33 mouse cellular contexts compared by ENCODE assay signal in the genomic region with DNA sequence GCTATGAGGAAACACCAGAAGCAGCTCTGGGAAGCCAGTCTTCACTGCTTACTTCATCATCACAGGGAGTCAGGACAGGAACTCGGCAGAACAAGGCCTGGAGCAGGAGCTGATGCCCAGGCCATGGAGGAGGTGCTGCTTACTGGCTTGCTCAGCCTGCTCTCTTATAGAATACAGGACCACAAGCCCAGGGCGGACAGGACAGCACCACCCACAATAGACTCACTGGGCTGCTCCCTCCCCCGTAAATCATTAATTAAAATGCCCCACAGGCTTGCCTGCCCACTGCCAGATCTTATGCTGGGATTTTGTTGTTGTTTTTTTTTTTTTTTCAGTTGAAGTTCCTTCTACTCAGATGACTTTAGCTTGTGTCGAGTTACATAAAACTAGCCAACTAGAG. TPM values are rescaled to one million over a fixed set of nuclear protein-coding genes. Genes with fewer than 3 reads are reported as not detected.
DNase-seq lines count a peak whose midpoint lies in the region; ATAC-seq and TF ChIP-seq lines count a peak whose summit lies in the region.
"Had no signal": no experiment of that assay in that cellular context is flagged by ENCODE, and none has a peak within 500 bp of the region (broad histone marks: within the 10 kb centered on the region; RNA-seq: fewer than 3 reads in every experiment).

No protein-coding gene starts in this region.

- 54% methylated on average over 4 of the region's 4 CpGs for WGBS in liver, embryonic 12.5 days (ENCODE audit: insufficient replicate concordance)

- no peaks in the 10 kb centered on the region for H3K36me3 ChIP-seq in liver, embryonic 12.5 days
- H3K36me3 ChIP-seq: embryonic facial prominence, embryonic 15.5 days; G1E; heart, embryonic 13.5 days; hindbrain, embryonic 12.5 days; limb, embryonic 15.5 days; lung, embryonic 15.5 days; midbrain, embryonic 10.5 days; neural tube, embryonic 13.5 days; stomach, embryonic 15.5 days had no signal

- peak overlapping the region; percentile 40; the same call in 1 of the 2 replicates for H3K27ac ChIP-seq in liver, embryonic 12.5 days
- H3K27ac ChIP-seq in gastrocnemius, adult 2 months, result no peak overlapping the region
- H3K27ac ChIP-seq: embryonic facial prominence, embryonic 15.5 days; heart, adult 2 months; heart, embryonic 13.5 days; hindbrain, embryonic 12.5 days; limb, embryonic 15.5 days; lung, embryonic 15.5 days; midbrain, embryonic 10.5 days; neural tube, embryonic 13.5 days; stomach, embryonic 15.5 days had no signal

- H3K4me2 ChIP-seq in liver, embryonic 12.5 days, result no peak overlapping the region
- H3K4me2 ChIP-seq: embryonic facial prominence, embryonic 15.5 days; heart, embryonic 13.5 days; hindbrain, embryonic 12.5 days; limb, embryonic 15.5 days; lung, embryonic 15.5 days; neural tube, embryonic 13.5 days; stomach, embryonic 15.5 days had no signal

- H3K4me1 ChIP-seq in liver, embryonic 12.5 days, result peaks cover 38% of the 10 kb centered on the region

- intact Hi-C loops in gastrocnemius, adult 2 months (cut with DNase I), result no loop called here

- H3K4me3 ChIP-seq in liver, embryonic 12.5 days, result no peak overlapping the region
- H3K4me3 ChIP-seq in gastrocnemius, adult 2 months, result no peak overlapping the region
- H3K4me3 ChIP-seq: embryonic facial prominence, embryonic 15.5 days; heart, adult 2 months; heart, embryonic 13.5 days; hindbrain, embryonic 12.5 days; limb, embryonic 15.5 days; lung, embryonic 15.5 days; midbrain, embryonic 10.5 days; myocyte; neural tube, embryonic 13.5 days; stomach, embryonic 15.5 days had no signal

- no peak for TF ChIP-seq CTCF in gastrocnemius, adult 2 months (IDR thresholded peaks at IDR 0.05)

- no peak for DNase-seq in liver
- peak; percentile 85 for DNase-seq in kidney, adult 9 months
- peak; percentile 70 to 88 for DNase-seq in kidney, postnatal 36 days
- no peak for DNase-seq in layer of hippocampus, adult 9-11 months
- DNase-seq in spleen, postnatal 10 days (ENCODE audit: low spot score in 2 of 2), result no peak
- DNase-seq in gastrocnemius, adult 2 months, result no peak
- DNase-seq: adrenal gland, postnatal 36 days; cerebellum, adult 11 months; cerebellum, adult 9-11 months; gastrocnemius, postnatal 25 days; heart, adult 2 months; heart, postnatal 14 days; left cerebral cortex, postnatal 4 days; lung, postnatal 4 days; right cerebral cortex, adult 18-20 months; right cerebral cortex, postnatal 4 days; thymus, postnatal 25 days had no signal

- H3K27me3 ChIP-seq in liver, embryonic 12.5 days (replicated peaks), result no peaks in the 10 kb centered on the region
- H3K27me3 ChIP-seq: CH12.LX; embryonic facial prominence, embryonic 15.5 days; heart, embryonic 13.5 days; hindbrain, embryonic 12.5 days; limb, embryonic 15.5 days; lung, embryonic 15.5 days; neural tube, embryonic 13.5 days; Patski; stomach, embryonic 15.5 days had no signal

- H3K9ac ChIP-seq in liver, embryonic 12.5 days, result no peak overlapping the region
- H3K9ac ChIP-seq: embryonic facial prominence, embryonic 15.5 days; heart, embryonic 13.5 days; hindbrain, embryonic 12.5 days; limb, embryonic 15.5 days; lung, embryonic 15.5 days; neural tube, embryonic 13.5 days; stomach, embryonic 15.5 days had no signal

- ATAC-seq in liver, embryonic 12.5 days, result no peak
- peak; percentile 40 for ATAC-seq in megakaryocyte progenitor cell, adult 5-6 weeks (replicated peaks; ENCODE audit: poor library complexity)
- ATAC-seq: forebrain, embryonic 16.5 days; midbrain, embryonic 16.5 days; Patski had no signal

- H3K9me3 ChIP-seq in liver, embryonic 12.5 days (replicated peaks), result no peaks in the 10 kb centered on the region
- H3K9me3 ChIP-seq: embryonic facial prominence, embryonic 15.5 days; G1E; heart, embryonic 13.5 days; hindbrain, embryonic 12.5 days; limb, embryonic 15.5 days; lung, embryonic 15.5 days; midbrain, embryonic 10.5 days; neural tube, embryonic 13.5 days; stomach, embryonic 15.5 days had no signal

RNA-seq across cellular contexts. Expression of a gene that starts 15.5 kb away (rescaled TPM):
- polyA plus RNA-seq in liver, embryonic 12.5 days (2016; fragmentation: Nextera tagmentation; extraction: Ambion mirVana), result 9.5 and 10.0 TPM in 2 replicates
- 1.2 and 1.8 TPM in 2 replicates for total RNA-seq in megakaryocyte progenitor cell, adult 5-6 weeks (2015)
- total RNA-seq in megakaryocyte progenitor cell, adult 5-6 weeks (2017), result 3.5 and 3.9 TPM in 2 replicates
- total RNA-seq in gastrocnemius, adult 2 months (2021), result 1 to 10 TPM; 2.0 to 3.6 TPM

RNA-seq across cellular contexts. Expression of a gene that starts 23.1 kb away (rescaled TPM):
- polyA plus RNA-seq in liver, embryonic 12.5 days (2016; fragmentation: Nextera tagmentation; extraction: Ambion mirVana), result 5.2 and 5.7 TPM in 2 replicates
- 74.3 and 76.3 TPM in 2 replicates for total RNA-seq in megakaryocyte progenitor cell, adult 5-6 weeks (2015)
- 17.3 and 36.5 TPM in 2 replicates for total RNA-seq in megakaryocyte progenitor cell, adult 5-6 weeks (2017)
- 1 to 10 TPM; 4.2 to 5.7 TPM for total RNA-seq in gastrocnemius, adult 2 months (2021)
- total RNA-seq: G1E had no signal

RNA-seq across cellular contexts. Expression of a gene that starts 31.7 kb away (rescaled TPM):
- polyA plus RNA-seq in liver, embryonic 12.5 days (2016; fragmentation: Nextera tagmentation; extraction: Ambion mirVana), result 2.4 and 3.0 TPM in 2 replicates
- 10.7 and 13.0 TPM in 2 replicates for total RNA-seq in megakaryocyte progenitor cell, adult 5-6 weeks (2015)
- total RNA-seq in megakaryocyte progenitor cell, adult 5-6 weeks (2017), result 21.2 and 27.9 TPM in 2 replicates
- 10 to 100 TPM; 18.6 to 21.8 TPM for total RNA-seq in gastrocnemius, adult 2 months (2021)

RNA-seq across cellular contexts. Expression of a gene that starts 46.3 kb away (rescaled TPM):
- 40.6 and 46.1 TPM in 2 replicates for polyA plus RNA-seq in liver, embryonic 12.5 days (2016; fragmentation: Nextera tagmentation; extraction: Ambion mirVana)
- 1.5 and 2.0 TPM in 2 replicates for total RNA-seq in megakaryocyte progenitor cell, adult 5-6 weeks (2015)
- 5.0 and 7.2 TPM in 2 replicates for total RNA-seq in megakaryocyte progenitor cell, adult 5-6 weeks (2017)
- 10 to 100 TPM; 24.2 to 28.6 TPM for total RNA-seq in gastrocnemius, adult 2 months (2021)

RNA-seq across cellular contexts. Expression of a gene that starts 46.3 kb away (rescaled TPM):
- 0.74 and 0.79 TPM in 2 replicates for polyA plus RNA-seq in liver, embryonic 12.5 days (2016; fragmentation: Nextera tagmentation; extraction: Ambion mirVana)
- 0.17 TPM in 1 of 2 replicates, not detected in the other for total RNA-seq in megakaryocyte progenitor cell, adult 5-6 weeks (2015)
- total RNA-seq in megakaryocyte progenitor cell, adult 5-6 weeks (2017), result not detected in 2 replicates
- total RNA-seq in gastrocnemius, adult 2 months (2021), result 1 to 10 TPM; 4.6 to 5.9 TPM
- polyA plus RNA-seq: G1E had no signal

Comparison
In these comparisons a context has a peak if more than half of its experiments do, and no peak if none do; other contexts are left out.
1. DNase-seq: peak in kidney, adult 9 months (single experiment) and kidney, postnatal 36 days (2 of 2); none in liver (single experiment), layer of hippocampus, adult 9-11 months (single experiment), spleen, postnatal 10 days (0 of 2) and gastrocnemius, adult 2 months (single experiment).